In the genomic region with DNA sequence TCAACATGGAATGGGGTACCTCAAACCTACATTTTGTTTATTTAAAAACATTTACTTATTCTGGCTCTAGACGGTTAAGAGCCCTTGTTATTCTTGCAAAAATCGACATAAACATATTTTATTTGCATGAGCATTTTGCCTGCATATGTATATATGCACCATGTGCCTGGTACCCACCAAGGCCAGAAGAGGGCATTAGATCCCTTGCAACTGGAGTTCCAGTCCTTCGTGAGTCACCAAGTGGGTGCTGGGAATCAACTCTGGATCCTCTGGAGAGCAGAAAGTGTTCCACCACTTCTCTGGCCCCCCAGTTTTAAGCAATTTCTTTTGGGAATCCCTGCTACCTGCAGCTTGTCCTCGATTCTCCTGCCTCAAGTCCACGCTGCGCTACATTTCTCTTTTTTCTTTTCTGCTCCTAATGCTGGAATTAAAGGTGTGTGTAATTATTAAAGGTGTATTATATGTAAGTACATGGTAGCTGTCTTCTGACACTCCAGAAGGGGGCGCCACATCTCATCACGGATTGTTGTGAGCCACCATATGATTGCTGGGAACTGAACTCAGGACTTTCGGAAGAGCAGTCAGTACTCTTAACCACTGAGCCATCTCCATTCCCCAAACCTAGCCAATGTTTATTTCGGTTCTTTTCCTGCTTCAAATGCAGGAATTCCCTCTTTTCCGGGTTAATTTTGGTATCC, we compare ENCODE assay signal across 10 mouse cellular contexts. TPM values are rescaled to one million over a fixed set of nuclear protein-coding genes. Genes with fewer than 3 reads are reported as not detected.
DNase-seq lines count a peak whose midpoint lies in the region; ATAC-seq and TF ChIP-seq lines count a peak whose summit lies in the region.
"Had no signal": no experiment of that assay in that cellular context is flagged by ENCODE, and none has a peak within 500 bp of the region (broad histone marks: within the 10 kb centered on the region; RNA-seq: fewer than 3 reads in every experiment).

No protein-coding gene starts in this region.

- 90% methylated on average over 11 of the region's 11 CpGs for WGBS in lung, embryonic 15.5 days
- WGBS in hindbrain, embryonic 14.5 days: 93% methylated on average over 11 of the region's 11 CpGs
- WGBS in midbrain, postnatal 0 days: 94% methylated on average over 11 of the region's 11 CpGs

- no peak for ATAC-seq in cerebellum, adult (ENCODE audit: insufficient number of reproducible peaks, low FRiP score, low TSS enrichment)
- no peak for ATAC-seq in lung, embryonic 15.5 days (ENCODE audit: borderline replicate concordance, extremely low read depth, low FRiP score, low TSS enrichment)
- ATAC-seq in hindbrain, embryonic 14.5 days (ENCODE audit: low FRiP score): no peak
- no peak for ATAC-seq in midbrain, postnatal 0 days (ENCODE audit: low FRiP score)

- H3K9me3 ChIP-seq in lung, embryonic 15.5 days: no peaks in the 10 kb centered on the region
- H3K9me3 ChIP-seq in hindbrain, embryonic 14.5 days (ENCODE audit: control insufficient read depth, low read length): no peaks in the 10 kb centered on the region
- no peaks in the 10 kb centered on the region for H3K9me3 ChIP-seq in midbrain, postnatal 0 days (ENCODE audit: low read length)

- H3K4me1 ChIP-seq in lung, embryonic 15.5 days: peaks cover 13% of the 10 kb centered on the region
- peaks cover 16% of the 10 kb centered on the region for H3K4me1 ChIP-seq in hindbrain, embryonic 14.5 days (replicated peaks; ENCODE audit: control insufficient read depth, insufficient read depth, low read length)
- H3K4me1 ChIP-seq in midbrain, postnatal 0 days (ENCODE audit: insufficient read depth, low read length): peaks cover 8% of the 10 kb centered on the region; the same call in 1 of the 2 replicates

- no peaks in the 10 kb centered on the region for H3K36me3 ChIP-seq in lung, embryonic 15.5 days
- peaks cover 41% of the 10 kb centered on the region for H3K36me3 ChIP-seq in hindbrain, embryonic 14.5 days (replicated peaks; ENCODE audit: control insufficient read depth, insufficient read depth)
- peaks cover 24% of the 10 kb centered on the region for H3K36me3 ChIP-seq in midbrain, postnatal 0 days (ENCODE audit: insufficient read depth, low read length)

- no peak overlapping the region for H3K4me3 ChIP-seq in lung, embryonic 15.5 days
- peak overlapping the region; percentile 53; the same call in 1 of the 2 replicates for H3K4me3 ChIP-seq in hindbrain, embryonic 14.5 days (replicated peaks; ENCODE audit: low read length)
- H3K4me3 ChIP-seq in midbrain, postnatal 0 days (ENCODE audit: low read depth, low read length): no peak overlapping the region

- no peaks in the 10 kb centered on the region for H3K27me3 ChIP-seq in lung, embryonic 15.5 days
- H3K27me3 ChIP-seq in hindbrain, embryonic 14.5 days (ENCODE audit: control insufficient read depth, insufficient read depth, low read length): no peaks in the 10 kb centered on the region
- no peaks in the 10 kb centered on the region for H3K27me3 ChIP-seq in midbrain, postnatal 0 days (ENCODE audit: insufficient read depth, low read length)

- peak; percentile 56 for TF ChIP-seq CTCF in midbrain, postnatal 0 days (IDR thresholded peaks at IDR 0.05)

- peak; percentile 40 for DNase-seq in cerebellum, adult 9-10 months
- DNase-seq in lung, postnatal 10 days: no peak
- DNase-seq in hindbrain, embryonic 14.5 days (ENCODE audit: low spot score): no peak
- DNase-seq in midbrain, postnatal 0 days (ENCODE audit: low spot score): no peak
- DNase-seq in ovary, adult 18-20 months (ENCODE audit: low spot score): no peak
- no peak for DNase-seq in spleen, postnatal 36 days (ENCODE audit: low spot score in 2 of 2)
- DNase-seq: cerebellum, adult 11-12 months had no signal

- no peak overlapping the region for H3K9ac ChIP-seq in lung, embryonic 15.5 days
- no peak overlapping the region for H3K9ac ChIP-seq in hindbrain, embryonic 14.5 days
- H3K9ac ChIP-seq in midbrain, postnatal 0 days (replicated peaks; ENCODE audit: low read length, poor library complexity, severe bottlenecking): no peak overlapping the region

- peak overlapping the region; percentile 99; the same call in 1 of the 2 replicates for H3K4me2 ChIP-seq in lung, embryonic 15.5 days
- H3K4me2 ChIP-seq in hindbrain, embryonic 14.5 days (replicated peaks): peak overlapping the region; percentile 76
- no peak overlapping the region for H3K4me2 ChIP-seq in midbrain, postnatal 0 days (ENCODE audit: low read depth, low read length, poor library complexity, severe bottlenecking)

- no peak overlapping the region for H3K27ac ChIP-seq in lung, embryonic 15.5 days
- peak overlapping the region; percentile 97; the same call in 1 of the 2 replicates for H3K27ac ChIP-seq in hindbrain, embryonic 14.5 days
- no peak overlapping the region for H3K27ac ChIP-seq in midbrain, postnatal 0 days (ENCODE audit: low read depth, low read length)

RNA-seq across cellular contexts. Expression of a gene that starts 14.8 kb away (rescaled TPM):
- 3.7 and 4.4 TPM in 2 replicates for polyA plus RNA-seq in lung, embryonic 15.5 days (2015; fragmentation: Nextera tagmentation; extraction: Ambion mirVana)
- 95.7 and 111 TPM in 2 replicates for polyA plus RNA-seq in hindbrain, embryonic 14.5 days (2014; fragmentation: Nextera tagmentation; extraction: Ambion mirVana)
- 157 and 160 TPM in 2 replicates for total RNA-seq in midbrain, postnatal 0 days (2014; rRNA removed)
- polyA plus RNA-seq in midbrain, postnatal 0 days (2015; fragmentation: Nextera tagmentation; extraction: Ambion mirVana): 167 and 176 TPM in 2 replicates

RNA-seq across cellular contexts. Expression of a gene that starts 23.6 kb away (rescaled TPM):
- 168 and 175 TPM in 2 replicates for polyA plus RNA-seq in lung, embryonic 15.5 days (2015; fragmentation: Nextera tagmentation; extraction: Ambion mirVana)
- polyA plus RNA-seq in hindbrain, embryonic 14.5 days (2014; fragmentation: Nextera tagmentation; extraction: Ambion mirVana): 135 and 151 TPM in 2 replicates
- total RNA-seq in midbrain, postnatal 0 days (2014; rRNA removed): 70.3 and 79.1 TPM in 2 replicates
- polyA plus RNA-seq in midbrain, postnatal 0 days (2015; fragmentation: Nextera tagmentation; extraction: Ambion mirVana): 156 and 158 TPM in 2 replicates

RNA-seq across cellular contexts. Expression of a gene that starts 23.7 kb away (rescaled TPM):
- 56.8 and 64.4 TPM in 2 replicates for polyA plus RNA-seq in lung, embryonic 15.5 days (2015; fragmentation: Nextera tagmentation; extraction: Ambion mirVana)
- 57.0 and 72.4 TPM in 2 replicates for polyA plus RNA-seq in hindbrain, embryonic 14.5 days (2014; fragmentation: Nextera tagmentation; extraction: Ambion mirVana)
- total RNA-seq in midbrain, postnatal 0 days (2014; rRNA removed): 29.5 and 36.8 TPM in 2 replicates
- 54.6 and 58.1 TPM in 2 replicates for polyA plus RNA-seq in midbrain, postnatal 0 days (2015; fragmentation: Nextera tagmentation; extraction: Ambion mirVana)

RNA-seq across cellular contexts. Expression of a gene that starts 23.9 kb away (rescaled TPM):
- 1.1 and 1.4 TPM in 2 replicates for polyA plus RNA-seq in lung, embryonic 15.5 days (2015; fragmentation: Nextera tagmentation; extraction: Ambion mirVana)
- polyA plus RNA-seq in hindbrain, embryonic 14.5 days (2014; fragmentation: Nextera tagmentation; extraction: Ambion mirVana): 0.55 TPM in 1 of 2 replicates, not detected in the other
- 134 and 144 TPM in 2 replicates for total RNA-seq in midbrain, postnatal 0 days (2014; rRNA removed)
- 1.1 TPM in 1 of 2 replicates, not detected in the other for polyA plus RNA-seq in midbrain, postnatal 0 days (2015; fragmentation: Nextera tagmentation; extraction: Ambion mirVana)
- polyA plus RNA-seq: heart, embryonic 16.5 days had no signal

RNA-seq across cellular contexts. Expression of a gene that starts 24.9 kb away (rescaled TPM):
- polyA plus RNA-seq in lung, embryonic 15.5 days (2015; fragmentation: Nextera tagmentation; extraction: Ambion mirVana): 13.7 and 17.4 TPM in 2 replicates
- 1.9 and 2.3 TPM in 2 replicates for polyA plus RNA-seq in hindbrain, embryonic 14.5 days (2014; fragmentation: Nextera tagmentation; extraction: Ambion mirVana)
- 271 and 554 TPM in 2 replicates for total RNA-seq in midbrain, postnatal 0 days (2014; rRNA removed)
- 1.7 and 1.9 TPM in 2 replicates for polyA plus RNA-seq in midbrain, postnatal 0 days (2015; fragmentation: Nextera tagmentation; extraction: Ambion mirVana)

Comparison
In these comparisons a context has a peak if more than half of its experiments do, and no peak if none do; other contexts are left out.
1. RNA of a gene that starts 14.8 kb away (polyA plus RNA-seq): 167 to 176 TPM in midbrain, postnatal 0 days and 95.7 to 111 TPM in hindbrain, embryonic 14.5 days; 3.7 to 4.4 TPM in lung, embryonic 15.5 days; every median in the first group is over 10 times any median in the second.